Mouse (Mus musculus) kidney, adult 11 months (tissue): ENCODE data around the gene Mamstr.
A peak's percentile ranks its signal among the peaks of the same experiment; 100 is the strongest.
"Not testable (repeated sequence)": the region's sequence is repeated elsewhere in the genome, so short reads cannot be mapped to it uniquely, and the experiment has no call there.

Experiments
- DNase-seq: peaks from one replicate; pipeline ENCODE4 v3.0.0; 2022

Mamstr gene

DNA sequence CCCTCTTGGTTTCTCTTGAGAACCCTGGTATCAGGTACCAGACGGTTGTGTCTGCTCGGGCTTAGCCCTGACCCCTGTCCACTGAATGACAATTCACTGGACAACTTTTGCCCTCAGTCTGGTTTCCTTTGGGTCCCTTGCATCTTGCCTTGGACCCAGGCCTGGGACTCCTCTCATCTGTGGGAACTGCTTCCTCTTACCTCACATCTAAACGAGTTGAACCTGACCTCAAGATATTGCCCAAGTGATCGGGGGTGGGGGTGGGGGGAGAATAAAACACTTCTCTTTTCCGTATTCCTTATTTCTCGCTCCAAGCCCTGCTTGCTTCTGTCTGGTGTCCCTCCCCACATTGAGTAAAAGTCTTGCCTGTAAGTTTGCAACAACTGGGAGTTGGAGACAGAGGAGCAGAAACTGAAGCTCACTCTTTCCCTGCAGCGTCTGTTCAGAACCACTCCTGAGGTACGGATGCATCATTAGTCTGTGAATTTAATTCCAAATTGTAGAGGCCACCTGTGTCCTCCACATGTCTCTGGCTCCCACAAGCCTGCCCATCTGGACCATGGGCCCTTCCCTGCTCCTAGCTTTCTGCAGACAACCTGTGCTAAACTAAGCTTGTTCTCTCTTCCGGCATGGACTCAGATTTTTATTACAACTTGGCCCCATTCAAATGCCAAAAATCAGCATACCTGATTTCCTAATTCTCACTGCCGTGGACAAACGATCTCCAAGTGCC is 21.1 kb downstream of the Mamstr start:
- no peak for DNase-seq

DNA sequence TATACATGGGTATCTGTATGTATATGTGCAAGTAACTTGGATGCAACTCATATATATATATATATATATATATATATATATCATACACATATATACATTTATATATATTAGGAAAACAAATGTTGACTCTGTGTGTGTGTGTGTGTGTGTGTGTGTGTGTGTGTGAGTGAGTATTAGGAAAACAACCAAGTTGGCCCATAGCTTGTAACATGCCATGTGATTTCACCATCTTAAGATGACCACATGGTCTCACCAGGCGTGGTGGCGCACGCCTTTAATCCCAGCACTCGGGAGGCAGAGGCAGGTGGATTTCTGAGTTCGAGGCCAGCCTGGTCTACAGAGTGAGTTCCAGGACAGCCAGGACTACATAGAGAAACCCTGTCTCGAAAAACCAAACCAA is 21.9 kb downstream of the Mamstr start:
- not testable (repeated sequence) for DNase-seq

DNA sequence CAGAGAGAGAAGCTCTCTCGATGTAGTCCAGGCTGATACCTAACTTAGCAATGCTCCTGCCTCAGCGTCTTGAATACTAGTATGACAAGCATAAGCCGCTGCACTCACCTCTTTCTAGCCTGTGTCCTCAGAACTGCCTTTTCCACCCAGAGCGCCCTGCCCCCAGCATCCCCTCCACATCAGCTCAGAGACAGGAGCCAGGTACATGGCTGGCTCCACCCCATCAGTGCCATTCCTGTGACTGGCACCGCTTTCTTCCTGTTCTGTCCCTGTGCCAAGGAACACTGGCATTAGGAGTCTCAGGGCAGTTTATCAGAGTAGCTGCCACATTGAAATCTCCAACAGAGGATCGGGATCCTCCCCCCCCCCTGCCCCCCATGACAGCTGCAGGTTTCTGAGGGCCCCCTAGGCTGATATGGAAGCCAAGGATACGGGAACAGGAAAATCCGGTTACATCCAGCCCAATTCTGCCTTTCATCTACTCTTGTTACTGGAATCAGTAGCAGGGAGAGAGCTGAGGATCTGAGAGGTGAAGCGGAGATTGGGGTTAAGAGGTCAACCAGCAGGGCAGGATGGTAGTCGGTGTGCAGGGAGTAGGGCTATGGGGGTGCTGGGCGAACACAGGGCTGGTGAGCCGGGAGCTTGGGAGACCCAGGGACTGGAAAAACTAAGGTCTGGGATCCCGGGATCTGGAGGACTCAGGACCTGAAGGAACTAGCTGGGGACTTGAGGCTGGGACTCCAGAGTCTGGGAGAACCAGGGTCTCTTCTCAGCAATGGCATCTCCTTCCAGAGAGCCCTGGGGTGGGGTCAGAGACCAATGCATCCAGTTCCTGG is 25.7 kb downstream of the Mamstr start:
- no peak for DNase-seq

DNA sequence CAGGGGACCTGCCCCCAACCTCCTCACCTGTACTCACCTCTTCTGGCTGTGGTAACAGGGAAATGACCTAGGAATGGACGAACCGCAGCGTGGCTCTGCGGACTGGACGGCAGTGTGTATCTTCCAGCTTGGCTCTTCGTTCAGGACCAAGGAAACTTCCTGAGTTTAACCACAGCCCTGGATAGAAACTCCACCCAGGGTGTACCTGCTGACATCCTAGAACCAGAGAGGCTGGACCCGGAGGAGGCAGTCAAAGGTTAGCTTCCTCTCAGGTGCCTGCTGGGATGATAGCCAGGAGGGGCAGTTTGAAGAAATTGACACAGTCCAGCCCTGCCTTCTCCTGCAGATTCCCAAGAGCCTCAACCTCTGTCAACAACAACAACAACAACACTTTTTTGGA is 26.4 kb downstream of the Mamstr start, which contains the start of gene Fut2:
Gene Fut2, minus strand, starts transcription at position 234 of the 400 bp plus-strand sequence.
- no peak for DNase-seq

DNA sequence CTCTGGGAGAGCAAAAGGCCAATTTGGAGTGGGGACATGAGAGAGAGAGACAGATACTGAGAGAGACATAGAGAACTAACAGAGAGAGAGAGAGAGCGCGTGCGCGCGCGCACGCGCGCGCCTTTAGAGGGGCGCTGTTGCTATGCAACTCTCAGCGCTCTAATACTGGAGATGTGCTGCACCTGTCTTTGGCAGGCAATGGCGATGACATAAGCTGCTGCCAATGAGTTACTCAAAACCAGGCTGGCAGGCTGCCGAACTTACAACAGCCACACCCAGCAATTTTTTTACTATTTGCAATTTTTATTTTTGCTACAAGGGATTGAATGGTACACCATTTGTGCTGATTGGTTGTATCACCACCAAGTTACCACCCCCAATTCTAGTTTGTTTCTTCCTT is 28.0 kb downstream of the Mamstr start:
- no peak for DNase-seq

DNA sequence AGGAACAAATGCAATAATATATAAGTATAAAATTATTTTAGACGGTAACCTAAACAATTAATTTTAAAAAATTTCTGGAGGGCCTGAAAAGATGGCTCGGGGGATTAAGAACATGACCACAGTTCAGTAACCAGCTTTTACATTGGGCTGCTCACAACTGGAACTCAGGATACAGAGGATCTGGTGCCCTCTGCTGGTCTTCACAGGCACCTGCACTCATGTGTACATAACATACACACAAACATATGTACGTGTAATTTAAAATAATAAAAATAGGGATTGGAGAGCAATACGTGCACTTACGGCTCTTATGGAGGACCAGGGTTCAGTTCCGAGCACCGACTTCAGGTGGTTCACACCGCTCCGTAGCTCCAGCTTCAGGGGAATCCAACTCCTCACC is 29.1 kb downstream of the Mamstr start:
- DNase-seq, result no peak

DNA sequence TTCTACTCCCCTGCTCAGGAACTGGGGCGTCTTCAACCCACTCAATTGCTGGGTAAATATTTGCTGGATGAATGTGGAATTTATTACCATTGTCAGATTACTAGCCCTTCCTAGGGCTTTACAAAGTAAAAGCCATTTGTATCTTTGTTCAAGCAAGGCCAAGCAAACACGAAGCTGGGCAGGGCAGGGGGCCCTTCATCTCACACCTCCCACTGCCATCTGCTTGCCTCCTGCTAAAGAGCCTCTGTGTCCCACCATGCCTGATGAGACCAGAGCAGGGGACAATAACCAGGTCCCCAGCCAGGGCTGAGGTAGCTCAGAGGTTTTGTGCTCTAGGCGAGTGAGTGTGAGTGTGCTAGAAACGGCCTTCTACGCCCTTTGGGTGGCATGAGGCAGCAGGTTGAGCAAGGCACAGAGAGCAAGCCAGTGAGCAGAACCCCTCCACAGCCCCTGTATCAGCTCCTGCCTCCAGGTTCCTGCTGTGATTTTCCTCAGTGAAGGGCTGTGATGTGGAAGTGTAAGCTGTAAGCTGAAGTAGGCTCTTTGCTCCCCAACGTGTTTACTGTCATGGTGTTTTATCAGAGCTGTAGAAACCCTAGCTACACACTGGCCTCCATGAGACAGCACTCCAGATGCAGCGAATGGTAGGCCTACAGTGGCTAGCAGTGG is 38.0 kb downstream of the Mamstr start:
- DNase-seq, result no peak

DNA sequence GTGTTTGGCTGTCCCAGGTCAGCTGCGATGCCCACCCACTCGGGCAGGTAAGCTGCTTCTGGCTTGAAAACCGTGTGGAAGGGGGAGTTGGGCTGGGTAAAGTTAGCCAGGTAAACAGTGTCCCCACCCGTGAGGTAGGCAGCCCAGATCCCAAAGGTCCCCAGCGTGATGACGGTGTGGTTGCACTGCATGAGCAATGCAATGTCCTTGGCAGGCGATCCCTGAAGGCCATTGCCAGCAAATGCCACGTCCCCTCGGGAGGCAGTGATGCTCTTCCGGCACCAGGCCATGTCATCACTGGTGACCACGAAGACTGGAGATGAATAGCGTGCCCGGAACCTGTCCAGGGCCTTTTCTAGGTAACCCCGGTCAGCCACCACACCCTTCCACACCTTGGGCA is 38.7 kb downstream of the Mamstr start:
- DNase-seq, result no peak

DNA sequence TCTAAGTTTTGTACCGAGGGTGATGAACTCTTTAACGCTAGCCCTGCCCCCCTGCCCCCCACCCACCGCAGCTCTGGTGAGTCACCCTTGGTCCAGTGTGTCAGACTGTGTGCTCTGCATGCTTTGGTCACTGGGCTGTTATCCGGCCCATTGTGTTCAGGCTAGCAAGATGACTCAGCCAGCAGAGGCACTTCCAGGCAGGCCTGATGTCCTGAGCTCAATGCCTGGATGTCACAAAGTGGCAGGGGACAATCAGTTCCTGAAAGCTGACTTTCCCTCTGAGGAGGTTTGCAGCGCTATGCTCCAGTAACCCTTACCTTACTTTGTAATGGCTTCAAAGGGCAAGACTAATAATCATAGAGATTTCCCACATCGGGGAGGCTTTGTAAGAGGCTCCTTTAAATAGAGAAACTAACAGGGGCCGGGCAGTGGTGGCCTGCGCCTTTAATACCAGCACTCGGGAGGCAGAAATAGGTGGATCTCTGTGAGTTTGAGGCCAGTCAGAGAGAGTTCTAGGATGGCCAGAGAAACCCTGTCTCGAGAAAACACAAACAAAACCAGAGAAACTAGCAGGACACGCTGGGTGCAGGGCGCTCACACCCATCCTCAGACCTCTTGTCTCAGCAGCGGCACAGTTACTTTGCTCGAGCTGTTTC is 40.3 kb downstream of the Mamstr start:
- no peak for DNase-seq

DNA sequence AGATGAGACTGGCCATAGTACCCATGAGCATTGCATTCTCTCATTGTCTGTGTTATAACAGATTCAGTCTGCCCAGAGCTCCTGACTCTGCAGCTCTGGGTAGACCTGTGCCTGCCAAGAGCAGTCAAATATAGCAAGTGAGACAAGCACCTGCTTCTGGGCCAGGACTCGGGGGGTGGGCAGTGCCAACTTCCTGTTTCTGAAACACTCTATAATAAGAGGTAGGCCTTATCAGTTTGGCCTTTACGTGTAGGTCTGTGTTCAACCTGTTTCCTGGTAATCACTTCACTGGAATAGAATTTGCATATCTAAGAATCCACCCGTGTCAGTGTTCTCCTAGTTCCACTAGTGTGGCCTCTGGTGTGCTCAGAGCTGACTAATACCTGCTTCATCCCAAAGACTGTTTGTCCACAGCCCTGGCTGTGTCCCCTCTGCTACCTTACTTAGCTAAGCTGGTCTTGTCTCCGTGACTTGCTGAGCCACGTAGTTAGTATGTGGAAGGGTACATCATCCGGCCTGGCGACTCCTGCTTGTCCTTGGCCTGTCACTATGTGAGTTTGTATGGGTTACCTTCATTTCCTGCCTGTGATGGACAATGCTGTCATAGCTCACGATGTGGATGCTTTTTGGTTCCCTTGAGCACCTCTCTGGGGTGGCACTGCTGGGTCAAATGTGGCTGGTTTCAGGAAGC is 41.4 kb downstream of the Mamstr start:
- DNase-seq, result no peak

DNA sequence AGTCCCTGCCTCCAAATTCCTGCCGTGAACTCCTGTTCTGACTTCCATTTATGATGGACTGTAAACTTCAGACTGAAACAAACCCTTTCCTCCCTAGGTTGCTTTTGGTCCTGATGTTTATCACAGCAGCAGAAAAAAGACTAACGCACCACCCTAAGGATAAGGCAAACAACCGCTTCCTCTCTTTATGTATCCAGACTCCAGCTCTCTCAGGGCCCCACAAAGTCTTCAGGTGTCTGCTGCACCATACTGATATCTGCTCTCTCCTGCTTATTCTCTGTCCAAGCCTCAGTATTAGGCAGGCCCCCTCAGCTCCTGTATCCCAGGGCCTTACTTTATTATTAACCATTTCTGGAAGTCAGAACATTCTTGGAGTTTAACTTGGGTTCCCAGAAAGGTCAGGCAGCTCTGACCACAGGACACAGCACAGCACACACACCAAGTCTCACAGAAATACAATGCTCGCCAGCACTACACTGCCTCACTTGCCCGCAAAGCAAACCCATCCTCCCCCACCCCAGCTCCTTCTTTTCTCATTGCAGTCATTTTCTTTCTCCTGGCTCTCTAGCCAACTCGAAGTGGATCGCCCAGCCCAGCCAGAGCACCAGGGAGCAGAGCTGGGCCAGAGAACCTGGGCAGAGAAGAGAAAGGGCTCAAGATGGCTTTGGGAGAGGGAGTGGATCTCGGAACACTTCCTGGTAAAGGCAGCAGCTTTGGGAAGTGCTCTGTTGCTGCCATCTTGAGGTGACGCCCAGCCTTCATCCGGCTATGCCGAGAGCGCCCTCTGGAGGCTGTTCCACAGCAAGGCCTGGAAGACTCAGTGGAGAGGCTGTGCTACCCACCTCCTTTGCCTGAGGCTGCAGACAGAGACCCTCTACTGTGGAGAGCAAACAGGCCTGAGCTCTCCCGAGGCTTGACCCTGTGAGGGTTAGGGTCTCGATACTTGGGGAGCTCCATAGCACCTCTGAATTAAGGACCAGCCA is 42.7 kb downstream of the Mamstr start:
- peak; percentile 75 for DNase-seq

DNA sequence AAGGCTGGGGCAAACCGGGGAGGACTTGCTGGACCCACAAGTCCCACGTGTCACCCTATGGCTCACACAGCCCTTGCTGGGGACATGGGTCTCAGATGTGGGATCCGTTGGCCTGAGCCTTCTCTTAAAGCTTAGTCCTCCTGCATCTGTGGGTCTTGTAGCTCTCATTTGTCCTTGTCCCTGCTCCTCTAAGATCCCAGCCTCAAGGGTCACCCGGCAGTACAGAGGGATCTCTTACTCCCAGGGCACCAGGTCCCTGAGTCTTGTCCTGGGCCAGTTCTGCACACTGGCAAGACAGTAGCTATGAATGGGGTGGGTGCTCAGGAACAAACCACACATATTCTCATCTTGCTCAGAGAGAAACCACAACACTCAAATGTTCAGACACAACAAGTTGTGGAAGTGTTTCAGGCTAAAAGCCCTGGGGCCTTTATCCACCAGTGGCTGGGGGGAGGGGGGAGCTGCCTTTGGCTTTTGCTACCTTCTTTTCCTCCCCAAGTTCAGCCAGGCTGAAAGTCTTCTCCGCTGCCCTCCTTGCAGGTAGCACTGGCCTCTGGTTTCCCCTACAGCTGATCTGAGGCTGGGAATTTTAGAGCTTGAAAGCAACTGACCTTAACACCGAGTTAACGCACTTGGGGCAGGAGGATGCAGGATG is 43.7 kb downstream of the Mamstr start, which contains the start of gene Ntn5:
Gene Ntn5, plus strand, starts transcription at position 627 of the 655 bp plus-strand sequence.
- DNase-seq, result no peak

DNA sequence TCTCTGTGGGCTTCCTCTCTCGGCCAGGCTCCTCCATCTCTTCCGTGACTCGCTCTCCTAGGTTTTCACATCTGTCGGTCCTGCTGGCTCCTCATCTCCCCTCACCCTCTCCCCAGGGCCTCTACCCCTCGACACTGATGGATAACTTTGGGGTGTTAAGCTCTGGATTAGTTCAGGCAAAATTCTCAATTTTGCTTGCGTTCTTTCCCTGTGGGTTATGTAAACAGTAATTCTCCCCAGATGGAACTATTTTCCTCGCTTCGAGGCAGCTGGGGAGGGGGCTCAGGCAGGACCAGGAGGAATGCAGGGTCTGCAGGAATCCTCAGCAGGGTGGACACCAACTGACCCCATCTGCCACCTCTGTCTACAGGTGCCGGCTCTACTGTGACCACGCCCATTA is 46.0 kb downstream of the Mamstr start:
- no peak for DNase-seq

DNA sequence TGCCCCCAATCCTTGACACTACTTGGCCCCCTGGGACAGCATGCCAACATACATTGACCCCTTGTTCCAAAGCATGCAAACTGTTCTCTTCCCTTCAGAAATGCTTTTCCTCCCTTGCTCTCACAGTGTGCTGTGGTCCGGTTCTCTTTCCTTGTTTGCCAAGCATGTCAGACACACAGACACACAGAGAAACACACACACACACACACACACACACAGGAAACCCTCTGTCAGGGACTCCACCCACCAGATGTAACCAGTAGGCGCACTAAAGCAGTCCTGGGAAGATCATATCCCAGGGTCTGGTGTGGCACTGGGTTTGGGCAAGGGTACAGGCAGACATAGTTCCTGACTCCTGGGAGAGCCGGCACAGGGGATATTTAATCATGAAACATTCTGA is 47.1 kb downstream of the Mamstr start:
- DNase-seq, result no peak

DNA sequence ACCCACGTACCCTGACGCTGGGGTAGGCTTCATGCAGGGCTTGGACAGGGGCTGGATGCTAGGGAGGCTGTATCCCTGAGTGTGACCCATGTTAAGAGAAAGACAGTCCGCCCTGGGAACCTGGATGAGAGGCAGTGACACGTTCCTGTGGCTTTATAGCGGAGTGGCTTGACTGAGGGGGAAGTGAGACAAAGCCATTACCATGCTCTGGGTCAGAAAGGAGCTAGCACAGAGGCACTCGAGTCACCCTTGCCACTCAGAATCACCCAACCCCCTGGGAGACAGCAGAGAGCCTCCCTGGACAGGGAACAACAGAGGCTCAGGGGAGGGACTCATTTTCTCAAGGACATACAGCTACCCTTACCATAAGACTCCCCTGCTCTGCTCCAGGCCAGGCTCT is 49.3 kb downstream of the Mamstr start:
- no peak for DNase-seq

DNA sequence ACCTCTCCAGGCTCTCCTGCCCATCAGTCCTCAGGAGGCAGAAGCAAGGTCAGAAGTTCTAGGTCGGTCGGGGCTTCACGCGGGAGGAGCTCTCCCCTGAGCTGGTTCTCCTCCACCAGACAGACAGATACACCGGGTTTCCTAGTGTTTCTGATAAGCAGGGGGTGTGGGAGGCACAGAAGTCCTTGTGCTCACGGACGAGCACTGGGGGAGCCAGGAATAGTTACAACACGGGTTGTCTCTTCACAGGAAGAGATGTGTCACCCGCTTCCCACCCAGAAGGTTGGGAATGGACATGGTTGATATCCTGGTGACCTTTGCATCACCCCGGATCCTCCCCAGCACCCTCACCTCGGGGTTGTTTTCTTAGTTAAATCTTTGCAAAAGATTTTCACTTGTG is 50.0 kb downstream of the Mamstr start:
- no peak for DNase-seq

DNA sequence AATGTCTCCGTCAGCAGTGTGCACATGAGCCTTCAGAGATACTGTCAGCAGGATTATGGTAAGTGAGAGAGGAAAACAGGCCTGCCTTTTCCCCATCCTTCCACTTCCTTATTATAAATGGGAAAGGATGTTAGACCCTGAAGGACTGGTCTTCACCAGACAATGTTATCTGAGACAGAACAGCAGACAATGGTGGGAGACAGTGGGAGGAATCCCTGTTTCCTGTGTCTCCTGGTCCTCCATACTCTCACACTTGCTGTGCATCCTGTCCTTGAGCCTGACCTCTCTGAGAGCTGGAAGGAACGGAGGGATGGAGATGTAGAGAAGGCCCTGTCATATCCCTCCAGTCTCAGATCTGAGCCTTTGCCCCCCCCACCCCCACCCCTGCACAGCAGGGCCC is 52.6 kb downstream of the Mamstr start:
- no peak for DNase-seq

DNA sequence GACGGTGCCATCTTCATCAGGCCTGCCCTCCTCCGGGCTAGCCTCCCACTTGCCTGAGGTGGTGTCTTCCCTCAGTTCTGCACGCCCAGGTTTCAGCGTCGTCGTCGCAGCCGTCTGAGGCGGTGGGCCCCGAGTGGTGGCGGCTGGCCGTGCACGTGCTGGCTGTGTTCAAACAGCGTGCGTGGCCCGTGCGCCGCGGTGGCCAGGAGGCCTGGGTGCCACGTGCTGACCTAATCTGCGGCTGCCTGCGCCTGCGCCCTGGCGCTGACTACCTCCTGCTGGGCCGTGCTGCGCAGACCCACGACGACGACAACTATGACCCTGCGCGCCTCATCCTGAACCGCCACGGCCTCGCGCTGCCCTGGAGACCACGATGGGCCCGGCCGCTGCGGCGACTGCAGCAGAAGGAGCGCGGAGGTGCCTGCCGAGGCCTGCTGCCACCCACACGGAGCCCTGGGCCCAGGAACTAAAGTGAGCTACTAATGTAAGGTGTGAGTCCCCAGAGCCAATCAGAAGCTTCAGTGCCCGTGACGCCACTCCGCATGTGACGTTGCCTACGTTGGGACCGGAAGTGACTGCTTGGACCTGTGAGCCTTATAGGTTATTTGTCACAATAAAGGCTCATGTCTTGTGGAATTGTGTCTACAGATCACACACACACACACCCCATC is 54.3 kb downstream of the Mamstr start, which contains the start of gene Sec1:
Gene Sec1, minus strand, starts transcription at position 482 of the 671 bp plus-strand sequence.
- DNase-seq, result no peak

DNA sequence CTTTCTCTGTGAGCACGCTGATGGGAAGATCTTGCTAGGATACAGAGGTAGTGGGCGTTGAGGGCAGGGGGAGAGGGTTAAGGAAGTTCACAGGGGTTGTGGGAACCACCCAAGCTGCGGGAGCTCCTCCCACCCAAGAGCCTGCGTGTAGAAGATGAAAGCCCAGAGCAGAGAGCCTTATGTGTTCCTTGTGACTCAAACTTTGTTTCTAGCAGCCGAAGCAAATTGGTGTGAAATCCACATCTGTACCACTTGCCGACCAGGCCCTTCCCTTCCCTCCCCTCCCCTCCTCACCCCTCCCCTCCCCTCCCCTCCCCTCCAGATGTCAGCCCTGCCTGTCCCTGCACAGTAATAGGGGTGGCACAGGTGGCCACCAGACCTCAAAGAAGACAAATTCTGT is 55.3 kb downstream of the Mamstr start:
- no peak for DNase-seq
